Mouse (Mus musculus): Measurements from ENCODE around the gene Sec14l3.
A peak's percentile ranks its signal among the peaks of the same experiment; 100 is the strongest.

GRCm38 (mm10) chr11:4095171-4096053 lies 30.8 kb downstream of the Sec14l3 start, which contains the start of gene Mtfp1:
- TF ChIP-seq POLR2A (IDR thresholded peaks at IDR 0.05; ENCODE audit: control insufficient read depth in 1 of 2, insufficient read depth in 1 of 2, low read depth in 1 of 2, low read length in 2 of 2, poor library complexity in 1 of 2) (peak; percentile 54 to 83; a peak in 3 of 4 replicates), HCFC1 (IDR thresholded peaks at IDR 0.05; ENCODE audit: low read depth, low read length) (peak; percentile 75), USF1 (IDR thresholded peaks at IDR 0.05; ENCODE audit: low read depth, low read length) (peak; percentile 81), CTCF (IDR thresholded peaks at IDR 0.05 in 2 of 3, conservative IDR thresholded peaks at IDR 0.05 in 1 of 3; ENCODE audit: control insufficient read depth in 1 of 3, insufficient read depth in 1 of 3, low read depth in 2 of 3, low read length in 3 of 3, poor library complexity in 1 of 3, severe bottlenecking in 1 of 3) (peak in 2 of 3 experiments; percentile 24 to 48; a peak in 3 of 6 replicates), ELF1 (IDR thresholded peaks at IDR 0.05; ENCODE audit: low read depth, low read length) (no peak), JUND (IDR thresholded peaks at IDR 0.05; ENCODE audit: low read depth, low read length) (no peak), ETS1 (IDR thresholded peaks at IDR 0.05; ENCODE audit: low read depth, low read length) (no peak; the same call in 1 of the 2 replicates), ZKSCAN1 (IDR thresholded peaks at IDR 0.05; ENCODE audit: low read depth, low read length) (no peak), USF2 (IDR thresholded peaks at IDR 0.05; ENCODE audit: borderline replicate concordance in 1 of 2, insufficient read depth in 1 of 2, low read depth in 1 of 2, low read length in 2 of 2) (no peak), UBTF (IDR thresholded peaks at IDR 0.05; ENCODE audit: borderline replicate concordance, insufficient read depth, low read depth, low read length) (0 out of 2 replicates have a peak, but pooled peaks have one; percentile 10), SIN3A (IDR thresholded peaks at IDR 0.05; ENCODE audit: low read length) (peak; percentile 93), POLR2AphosphoS2 (IDR thresholded peaks at IDR 0.05; ENCODE audit: low read length) (peak; percentile 56; the same call in 1 of the 2 replicates)
